Mouse (Mus musculus) embryonic facial prominence, embryonic 15.5 days (tissue): ENCODE data around the gene Dicer1. TPM values are rescaled to one million over a fixed set of nuclear protein-coding genes. Genes with fewer than 3 reads are reported as not detected.
A peak's percentile ranks its signal among the peaks of the same experiment; 100 is the strongest.

Experiments used
- ATAC-seq: fragments of 200-750 bp; cut with Nextera tagmentation; 2 replicates; pipeline ENCODE4 v1.8.0; 2017; ENCODE audit warnings: low read depth, moderate TSS enrichment; ENCODE audit not compliant: insufficient number of reproducible peaks, low FRiP score, low TSS enrichment
- H3K27ac ChIP-seq: fragments of 300-500 bp; sonication (generic); replicated peaks from 2 replicates; pipeline ENCODE4 v1.5.1; 2015; ENCODE audit warnings: mild to moderate bottlenecking, inconsistent platforms
- H3K27me3 ChIP-seq: fragments of 300-500 bp; sonication (generic); 2 replicates; pipeline ENCODE4 v1.6.1; 2015; ENCODE audit warnings: inconsistent platforms
- H3K36me3 ChIP-seq: fragments of 300-500 bp; sonication (generic); 2 replicates; pipeline ENCODE4 v1.6.1; 2015; ENCODE audit warnings: mild to moderate bottlenecking, inconsistent platforms
- H3K4me1 ChIP-seq: fragments of 300-500 bp; sonication (generic); 2 replicates; pipeline ENCODE4 v1.6.1; 2015; ENCODE audit warnings: inconsistent platforms
- H3K4me2 ChIP-seq: fragments of 300-500 bp; sonication (generic); replicated peaks from 2 replicates; pipeline ENCODE4 v1.6.1; 2015; ENCODE audit warnings: mild to moderate bottlenecking, inconsistent platforms
- H3K4me3 ChIP-seq: fragments of 300-500 bp; sonication (generic); replicated peaks from 2 replicates; pipeline ENCODE4 v1.5.1; 2015; ENCODE audit warnings: mild to moderate bottlenecking, inconsistent platforms
- H3K9ac ChIP-seq: fragments of 300-500 bp; sonication (generic); 2 replicates; pipeline ENCODE4 v1.6.1; 2015; ENCODE audit warnings: inconsistent platforms
- H3K9me3 ChIP-seq: fragments of 300-500 bp; sonication (generic); replicated peaks from 2 replicates; pipeline ENCODE4 v1.6.1; 2016; ENCODE audit warnings: inconsistent platforms
- WGBS: fragments of 180-500 bp; shearing (Covaris S2); methylation state at CpG from one replicate; pipeline ENCODE4 v1.1.7; 2015; 5-methylcytosine and 5-hydroxymethylcytosine counted together
- polyA plus RNA-seq: library from polyadenylated mRNA; unstranded; fragments of >200 nt; fragmentation: Nextera tagmentation; extraction: Ambion mirVana; gene quantifications from 2 replicates; pipeline ENCODE4 v1.2.1, GENCODE M21; 2015

Dicer1 gene
- 30.7 and 32.8 TPM in 2 replicates for polyA plus RNA-seq

GRCm38 (mm10) chr12:104751814-104752765 is at the start of gene Dicer1:
TSS of gene Dicer1 (minus strand) at chr12:104751952.
- ATAC-seq, result peak; percentile 95
- Histone ChIP-seq H3K9ac (peak within 1 kb of the TSS; percentile 78), H3K27me3 (no peaks in the 10 kb centered on the region), H3K36me3 (no peaks in the 10 kb centered on the region), H3K27ac (peak within 1 kb of the TSS; percentile 94), H3K4me2 (peak within 1 kb of the TSS; percentile 86), H3K4me1 (peaks cover 34% of the 10 kb centered on the region), H3K4me3 (peak within 1 kb of the TSS; percentile 69), H3K9me3 (no peaks in the 10 kb centered on the region)
- under 1% methylated on average over 90 of the region's 94 CpGs for WGBS

GRCm38 (mm10) chr12:104799365-104799764 is 47.6 kb upstream of the Dicer1 start:
- WGBS, result 92% methylated on average over 3 of the region's 3 CpGs
- no peak overlapping the region for H3K9ac ChIP-seq
- no peak overlapping the region for H3K27ac ChIP-seq
- no peak overlapping the region for H3K4me3 ChIP-seq
- no peak for ATAC-seq
- peaks cover 20% of the 10 kb centered on the region for H3K36me3 ChIP-seq
- H3K4me1 ChIP-seq, result peaks cover 28% of the 10 kb centered on the region
- H3K4me2 ChIP-seq, result no peak overlapping the region
- 0 out of 2 replicates have a peak, but pooled peaks cover 13% of the 10 kb centered on the region for H3K9me3 ChIP-seq
- H3K27me3 ChIP-seq, result no peaks in the 10 kb centered on the region

- no peak for ATAC-seq
- WGBS, result 90% methylated on average over 6 of the region's 6 CpGs
- no peak overlapping the region for H3K9ac ChIP-seq
- 0 out of 2 replicates have a peak, but pooled peaks cover 13% of the 10 kb centered on the region for H3K9me3 ChIP-seq
- H3K27me3 ChIP-seq, result no peaks in the 10 kb centered on the region
- H3K4me2 ChIP-seq, result no peak overlapping the region
- H3K4me3 ChIP-seq, result no peak overlapping the region
- H3K4me1 ChIP-seq, result peaks cover 34% of the 10 kb centered on the region
- H3K27ac ChIP-seq, result no peak overlapping the region
- H3K36me3 ChIP-seq, result peaks cover 20% of the 10 kb centered on the region
Observed at GRCm38 (mm10) chr12:104797905-104798304, 46.2 kb upstream of the Dicer1 start.

- Histone ChIP-seq H3K9ac (no peak overlapping the region), H3K4me2 (no peak overlapping the region), H3K36me3 (peaks cover 20% of the 10 kb centered on the region), H3K27me3 (no peaks in the 10 kb centered on the region), H3K27ac (no peak overlapping the region), H3K4me3 (no peak overlapping the region), H3K9me3 (0 out of 2 replicates have a peak, but pooled peaks cover 13% of the 10 kb centered on the region), H3K4me1 (peaks cover 23% of the 10 kb centered on the region)
- no peak for ATAC-seq
- 87% methylated on average over 10 of the region's 11 CpGs for whole genome bisulfite sequencing
Observed at GRCm38 (mm10) chr12:104796635-104797378, 45.1 kb upstream of the Dicer1 start.

- 61% methylated on average over 5 of the region's 5 CpGs for WGBS
- no peak for ATAC-seq
- 0 out of 2 replicates have a peak, but pooled peaks cover 13% of the 10 kb centered on the region for H3K9me3 ChIP-seq
Observed at GRCm38 (mm10) chr12:104794957-104795356, 43.2 kb upstream of the Dicer1 start.

GRCm38 (mm10) chr12:104793486-104793885 is 41.7 kb upstream of the Dicer1 start:
- no peak overlapping the region for H3K4me3 ChIP-seq
- H3K36me3 ChIP-seq, result peaks cover 12% of the 10 kb centered on the region
- no peak for ATAC-seq
- no peaks in the 10 kb centered on the region for H3K27me3 ChIP-seq
- H3K4me2 ChIP-seq, result no peak overlapping the region
- no peak overlapping the region for H3K27ac ChIP-seq
- H3K9ac ChIP-seq, result no peak overlapping the region
- 42% methylated on average over 12 of the region's 12 CpGs for WGBS
- H3K9me3 ChIP-seq, result 0 out of 2 replicates have a peak, but pooled peaks cover 7% of the 10 kb centered on the region
- H3K4me1 ChIP-seq, result peaks cover 16% of the 10 kb centered on the region; the same call in 1 of the 2 replicates

More at GRCm38 (mm10) chr12:104794957-104795356, 43.2 kb upstream of the Dicer1 start:
- H3K27ac ChIP-seq, result no peak overlapping the region
- H3K4me2 ChIP-seq, result no peak overlapping the region
- peaks cover 23% of the 10 kb centered on the region for H3K36me3 ChIP-seq
- no peak overlapping the region for H3K4me3 ChIP-seq
- no peak overlapping the region for H3K9ac ChIP-seq
- H3K4me1 ChIP-seq, result peaks cover 16% of the 10 kb centered on the region; the same call in 1 of the 2 replicates
- H3K27me3 ChIP-seq, result no peaks in the 10 kb centered on the region

GRCm38 (mm10) chr12:104777603-104778002 is 25.9 kb upstream of the Dicer1 start:
- no peak overlapping the region for H3K4me3 ChIP-seq
- no peaks in the 10 kb centered on the region for H3K9me3 ChIP-seq
- 85% methylated on average over 1 of the region's 1 CpGs for WGBS
- no peak overlapping the region for H3K4me2 ChIP-seq
- H3K27ac ChIP-seq, result no peak overlapping the region
- no peak for ATAC-seq
- H3K36me3 ChIP-seq, result 0 out of 2 replicates have a peak, but pooled peaks cover under 1% of the 10 kb centered on the region
- H3K27me3 ChIP-seq, result no peaks in the 10 kb centered on the region
- no peaks in the 10 kb centered on the region for H3K4me1 ChIP-seq
- H3K9ac ChIP-seq, result no peak overlapping the region

- no peaks in the 10 kb centered on the region for H3K27me3 ChIP-seq
- ATAC-seq, result no peak
- H3K4me3 ChIP-seq, result no peak overlapping the region
- H3K9ac ChIP-seq, result no peak overlapping the region
- H3K4me1 ChIP-seq, result 0 out of 2 replicates have a peak, but pooled peaks cover 9% of the 10 kb centered on the region
- 80% methylated on average over 2 of the region's 2 CpGs for whole genome bisulfite sequencing
- no peak overlapping the region for H3K27ac ChIP-seq
- H3K9me3 ChIP-seq, result no peaks in the 10 kb centered on the region
- no peaks in the 10 kb centered on the region for H3K36me3 ChIP-seq
- H3K4me2 ChIP-seq, result no peak overlapping the region
Observed at GRCm38 (mm10) chr12:104771941-104772340, 20.2 kb upstream of the Dicer1 start.

GRCm38 (mm10) chr12:104769201-104769785 is 17.5 kb upstream of the Dicer1 start:
- 70% methylated on average over 10 of the region's 10 CpGs for WGBS
- Histone ChIP-seq H3K36me3 (no peaks in the 10 kb centered on the region), H3K27ac (no peak overlapping the region), H3K9me3 (no peaks in the 10 kb centered on the region), H3K4me2 (no peak overlapping the region), H3K27me3 (no peaks in the 10 kb centered on the region), H3K4me1 (0 out of 2 replicates have a peak, but pooled peaks cover 9% of the 10 kb centered on the region), H3K4me3 (no peak overlapping the region), H3K9ac (no peak overlapping the region)
- ATAC-seq, result no peak

- no peak for ATAC-seq
- Histone ChIP-seq H3K4me1 (0 out of 2 replicates have a peak, but pooled peaks cover 9% of the 10 kb centered on the region), H3K4me3 (no peak overlapping the region), H3K9ac (no peak overlapping the region), H3K27me3 (no peaks in the 10 kb centered on the region), H3K27ac (no peak overlapping the region), H3K9me3 (no peaks in the 10 kb centered on the region), H3K36me3 (no peaks in the 10 kb centered on the region), H3K4me2 (no peak overlapping the region)
- 80% methylated on average over 4 of the region's 4 CpGs for WGBS
Observed at GRCm38 (mm10) chr12:104767183-104767582, 15.4 kb upstream of the Dicer1 start.
